In genomic region chr15:17779788-17780187, GRCm38 (mm10) we compare ENCODE assay signal across 16 mouse cellular contexts.
"Had no signal": no experiment of that assay in that cellular context is flagged by ENCODE, and none has a peak within 500 bp of the region (broad histone marks: within the 10 kb centered on the region; RNA-seq: fewer than 3 reads in every experiment).

No protein-coding gene starts in this region.

- H3K4me3 ChIP-seq: neural tube, embryonic 13.5 days; neural tube, embryonic 15.5 days; stomach, embryonic 15.5 days had no signal

- H3K27me3 ChIP-seq: neural tube, embryonic 13.5 days; neural tube, embryonic 15.5 days; stomach, embryonic 15.5 days had no signal

- H3K36me3 ChIP-seq: neural tube, embryonic 13.5 days; neural tube, embryonic 15.5 days; stomach, embryonic 15.5 days had no signal

- H3K27ac ChIP-seq: neural tube, embryonic 13.5 days; neural tube, embryonic 15.5 days; stomach, embryonic 15.5 days; stomach, postnatal 0 days had no signal

- H3K9ac ChIP-seq: neural tube, embryonic 13.5 days; neural tube, embryonic 15.5 days; stomach, embryonic 15.5 days had no signal

- H3K4me1 ChIP-seq: neural tube, embryonic 13.5 days; neural tube, embryonic 15.5 days; stomach, embryonic 15.5 days had no signal

- H3K9me3 ChIP-seq: neural tube, embryonic 13.5 days; neural tube, embryonic 15.5 days; stomach, embryonic 15.5 days had no signal

- DNase-seq: retina, postnatal 1 day; right cerebral cortex, adult 18-20 months; right cerebral cortex, postnatal 14 days; right cerebral cortex, postnatal 25 days; right cerebral cortex, postnatal 4 days; spleen, adult 18-20 months; thymus, adult 18-20 months; thymus, adult 2 months; thymus, postnatal 14 days; thymus, postnatal 25 days; thymus, postnatal 36 days; thymus, postnatal 4 days had no signal
